In genomic region chr5:149375889-149376212, GRCm38 (mm10) we compare ENCODE assay signal across 8 mouse cellular contexts. TPM values are rescaled to one million over a fixed set of nuclear protein-coding genes. Genes with fewer than 3 reads are reported as not detected.
A peak's percentile ranks its signal among the peaks of the same experiment; 100 is the strongest.
DNase-seq lines count a peak whose midpoint lies in the region; ATAC-seq and TF ChIP-seq lines count a peak whose summit lies in the region.

No protein-coding gene starts in this region.

- intact Hi-C loops in heart, adult 2 months (cut with DNase I): loop anchor here (5.0 kb wide), 4 partner anchors 36 to 569 kb away; partner anchors contain the start of gene Medag

- 0 out of 2 replicates have a peak, but pooled peaks have one; percentile 51 for TF ChIP-seq EP300 in heart, adult 2 months (IDR thresholded peaks at IDR 0.05; ENCODE audit: insufficient read depth, low read depth, low read length)

- no peaks in the 10 kb centered on the region for H3K27me3 ChIP-seq in embryonic facial prominence, embryonic 12.5 days
- no peaks in the 10 kb centered on the region for H3K27me3 ChIP-seq in heart, adult 2 months (ENCODE audit: control insufficient read depth, insufficient read depth, low read length)
- H3K27me3 ChIP-seq in kidney, adult 2 months (replicated peaks; ENCODE audit: control insufficient read depth, insufficient read depth, low read length): no peaks in the 10 kb centered on the region
- H3K27me3 ChIP-seq in limb, embryonic 11.5 days (ENCODE audit: control insufficient read depth, insufficient read depth, low read length): no peaks in the 10 kb centered on the region
- no peaks in the 10 kb centered on the region for H3K27me3 ChIP-seq in midbrain, embryonic 14.5 days (ENCODE audit: control insufficient read depth, insufficient read depth, low read length)

- 0 out of 2 replicates have a peak overlapping the region, but pooled peaks have one; percentile 11 for H3K4me2 ChIP-seq in embryonic facial prominence, embryonic 12.5 days (replicated peaks)
- H3K4me2 ChIP-seq in limb, embryonic 11.5 days (ENCODE audit: low read depth, severe bottlenecking): no peak overlapping the region
- peak overlapping the region; percentile 32; the same call in 1 of the 2 replicates for H3K4me2 ChIP-seq in midbrain, embryonic 14.5 days (ENCODE audit: low read length)

- H3K9me3 ChIP-seq in embryonic facial prominence, embryonic 12.5 days: no peaks in the 10 kb centered on the region
- no peaks in the 10 kb centered on the region for H3K9me3 ChIP-seq in limb, embryonic 11.5 days (ENCODE audit: control insufficient read depth, low read length)
- H3K9me3 ChIP-seq in midbrain, embryonic 14.5 days (ENCODE audit: control insufficient read depth, low read length): no peaks in the 10 kb centered on the region

- TF ChIP-seq POLR2A in heart, adult 2 months (IDR thresholded peaks at IDR 0.05; ENCODE audit: insufficient read depth, low read depth, low read length): peak; percentile 43; the same call in 1 of the 2 replicates
- TF ChIP-seq POLR2A in kidney, adult 2 months (IDR thresholded peaks at IDR 0.05; ENCODE audit: low read depth, low read length): no peak

- peak; percentile 51 for ATAC-seq in embryonic facial prominence, embryonic 12.5 days (ENCODE audit: insufficient number of reproducible peaks, insufficient read depth, low FRiP score, low TSS enrichment)
- ATAC-seq in limb, embryonic 11.5 days (ENCODE audit: insufficient number of reproducible peaks, low FRiP score, low TSS enrichment, low read depth): peak; percentile 65; the same call in 1 of the 2 replicates
- peak; percentile 79 for ATAC-seq in midbrain, embryonic 14.5 days (ENCODE audit: low FRiP score, low TSS enrichment)

- no peaks in the 10 kb centered on the region for H3K36me3 ChIP-seq in embryonic facial prominence, embryonic 12.5 days
- no peaks in the 10 kb centered on the region for H3K36me3 ChIP-seq in heart, adult 2 months (ENCODE audit: control insufficient read depth, insufficient read depth, low read length)
- no peaks in the 10 kb centered on the region for H3K36me3 ChIP-seq in kidney, adult 2 months (ENCODE audit: control insufficient read depth, insufficient read depth, low read length)
- no peaks in the 10 kb centered on the region for H3K36me3 ChIP-seq in limb, embryonic 11.5 days (ENCODE audit: control insufficient read depth, insufficient read depth, low read length)
- H3K36me3 ChIP-seq in midbrain, embryonic 14.5 days (ENCODE audit: control insufficient read depth, insufficient read depth, low read length): no peaks in the 10 kb centered on the region

- peaks cover 51% of the 10 kb centered on the region for H3K4me1 ChIP-seq in embryonic facial prominence, embryonic 12.5 days
- peaks cover 8% of the 10 kb centered on the region for H3K4me1 ChIP-seq in heart, adult 2 months (ENCODE audit: control insufficient read depth, insufficient read depth, low read length)
- H3K4me1 ChIP-seq in kidney, adult 2 months (ENCODE audit: control insufficient read depth, insufficient read depth, low read length): no peaks in the 10 kb centered on the region; the same call in 1 of the 2 replicates
- H3K4me1 ChIP-seq in limb, embryonic 11.5 days (ENCODE audit: control insufficient read depth, insufficient read depth, low read length): no peaks in the 10 kb centered on the region; the same call in 1 of the 2 replicates
- H3K4me1 ChIP-seq in midbrain, embryonic 14.5 days (ENCODE audit: control insufficient read depth, insufficient read depth, low read length): peaks cover 46% of the 10 kb centered on the region

- H3K9ac ChIP-seq in embryonic facial prominence, embryonic 12.5 days: no peak overlapping the region
- H3K9ac ChIP-seq in heart, adult 2 months (ENCODE audit: low read depth, low read length): no peak overlapping the region
- H3K9ac ChIP-seq in limb, embryonic 11.5 days (ENCODE audit: low read length): 0 out of 2 replicates have a peak overlapping the region, but pooled peaks have one; percentile 9
- peak overlapping the region; percentile 27; the same call in 1 of the 2 replicates for H3K9ac ChIP-seq in midbrain, embryonic 14.5 days (replicated peaks; ENCODE audit: low read length)

- peak; percentile 68 for DNase-seq in 3134 (ENCODE audit: extremely low read depth, insufficient read length, low spot score)
- DNase-seq in adrenal gland, postnatal 25 days: peak; percentile 85
- peak; percentile 87 to 89 for DNase-seq in heart, adult 2 months
- peak; percentile 83 for DNase-seq in kidney, adult 2 months
- DNase-seq in limb, embryonic 11.5 days (ENCODE audit: low spot score): peak; percentile 97
- DNase-seq in midbrain, embryonic 14.5 days: peak; percentile 95
- peak; percentile 49 for DNase-seq in spleen, adult 12 weeks (ENCODE audit: low spot score)

- no peak overlapping the region for H3K4me3 ChIP-seq in embryonic facial prominence, embryonic 12.5 days
- H3K4me3 ChIP-seq in heart, adult 2 months: peak overlapping the region; percentile 7; the same call in 1 of the 2 replicates
- H3K4me3 ChIP-seq in kidney, adult 2 months (ENCODE audit: insufficient read depth, low read depth, low read length): no peak overlapping the region
- no peak overlapping the region for H3K4me3 ChIP-seq in limb, embryonic 11.5 days (ENCODE audit: low read depth, low read length)
- H3K4me3 ChIP-seq in midbrain, embryonic 14.5 days (replicated peaks; ENCODE audit: low read depth, low read length): no peak overlapping the region

- peak overlapping the region; percentile 66 for H3K27ac ChIP-seq in embryonic facial prominence, embryonic 12.5 days
- H3K27ac ChIP-seq in heart, adult 2 months: peak overlapping the region; percentile 44; the same call in 1 of the 2 replicates
- H3K27ac ChIP-seq in kidney, adult 2 months (ENCODE audit: insufficient read depth, low read depth, low read length): no peak overlapping the region
- H3K27ac ChIP-seq in limb, embryonic 11.5 days (replicated peaks; ENCODE audit: low read depth, low read length): no peak overlapping the region
- peak overlapping the region; percentile 82 for H3K27ac ChIP-seq in midbrain, embryonic 14.5 days (replicated peaks; ENCODE audit: low read depth, low read length)

- peak; percentile 95; the same call in 1 of the 2 replicates for TF ChIP-seq CTCF in heart, adult 2 months (IDR thresholded peaks at IDR 0.05)
- TF ChIP-seq CTCF in kidney, adult 2 months (conservative IDR thresholded peaks at IDR 0.05; ENCODE audit: insufficient read depth, insufficient read length, low read depth, low read length): peak; percentile 93

- H3K79me2 ChIP-seq in heart, adult 2 months (replicated peaks; ENCODE audit: control insufficient read depth, insufficient read depth, low read length): no peaks in the 10 kb centered on the region

- WGBS in embryonic facial prominence, embryonic 12.5 days: 0% methylated on average over 8 of the region's 8 CpGs
- 2% methylated on average over 8 of the region's 8 CpGs for WGBS in heart, adult 2 months
- 1% methylated on average over 8 of the region's 8 CpGs for WGBS in kidney, adult 2 months
- under 1% methylated on average over 8 of the region's 8 CpGs for WGBS in limb, embryonic 11.5 days
- 0% methylated on average over 8 of the region's 8 CpGs for WGBS in midbrain, embryonic 14.5 days

RNA-seq across cellular contexts. Expression of gene Medag, which starts 35.7 kb away (rescaled TPM):
- total RNA-seq in adrenal gland, postnatal 25 days (2021): 1.5 and 1.9 TPM in 2 replicates
- 0.89 and 1.3 TPM in 2 replicates for polyA plus RNA-seq in embryonic facial prominence, embryonic 12.5 days (2016; fragmentation: Nextera tagmentation; extraction: Ambion mirVana)
- 10 to 100 TPM; 12.3 to 12.5 TPM for total RNA-seq in heart, adult 2 months (2021)
- 6.7 and 10.9 TPM in 2 replicates for polyA plus RNA-seq in heart, adult 2 months (2012; rRNA removed)
- 0.61 and 0.88 TPM in 2 replicates for polyA plus RNA-seq in kidney, adult 2 months (2012; rRNA removed)
- 0.32 and 0.50 TPM in 2 replicates for polyA plus RNA-seq in limb, embryonic 11.5 days (2014; fragmentation: Nextera tagmentation; extraction: Ambion mirVana)
- 5.9 TPM in 2 replicates for polyA plus RNA-seq in midbrain, embryonic 14.5 days (2014; fragmentation: Nextera tagmentation; extraction: Ambion mirVana)

Comparison
In these comparisons a context has a peak if more than half of its experiments do, and no peak if none do; other contexts are left out.
1. H3K27ac ChIP-seq: peak in embryonic facial prominence, embryonic 12.5 days (single experiment), heart, adult 2 months (single experiment) and midbrain, embryonic 14.5 days (single experiment); none in kidney, adult 2 months (single experiment) and limb, embryonic 11.5 days (single experiment).
2. H3K9ac ChIP-seq: peak in limb, embryonic 11.5 days (single experiment) and midbrain, embryonic 14.5 days (single experiment); none in embryonic facial prominence, embryonic 12.5 days (single experiment) and heart, adult 2 months (single experiment).
3. Peak in every context shown above with its lines, with median percentiles within 50 percentile points of each other: DNase-seq and ATAC-seq.